8 mouse cellular contexts compared by ENCODE assay signal in genomic region chr16:91688619-91689334, GRCm38 (mm10). TPM values are rescaled to one million over a fixed set of nuclear protein-coding genes. Genes with fewer than 3 reads are reported as not detected.
DNase-seq lines count a peak whose midpoint lies in the region; ATAC-seq and TF ChIP-seq lines count a peak whose summit lies in the region.

Donson (minus strand) TSS chr16:91688770.

- peak; percentile 97 for DNase-seq in gastrocnemius, adult 2 months
- DNase-seq in hindbrain, postnatal 0 days (ENCODE audit: low spot score) = peak; percentile 97
- peak; percentile 94 to 95 for DNase-seq in left cerebral cortex, adult 2 months (ENCODE audit: extremely low spot score in 1 of 2, low spot score in 2 of 2)
- DNase-seq in retina, postnatal 7 days (ENCODE audit: low read depth, low spot score) = peak; percentile 89
- DNase-seq in urinary bladder, adult 18-20 months (ENCODE audit: low spot score in 2 of 2) = peak; percentile 88 to 92

- H3K79me2 ChIP-seq in macrophage (ENCODE audit: inconsistent target) = no peaks in the 10 kb centered on the region; the same call in 1 of the 2 replicates

- H3K4me1 ChIP-seq in hindbrain, postnatal 0 days (ENCODE audit: insufficient read depth, low read length) = no peaks in the 10 kb centered on the region

- H3K4me2 ChIP-seq in hindbrain, postnatal 0 days (ENCODE audit: low read depth, low read length) = peak within 1 kb of the TSS; percentile 87

- peak within 1 kb of the TSS; percentile 87 for H3K27ac ChIP-seq in gastrocnemius, adult 2 months
- peak within 1 kb of the TSS; percentile 88 for H3K27ac ChIP-seq in hindbrain, postnatal 0 days
- H3K27ac ChIP-seq in left cerebral cortex, adult 2 months = peak within 1 kb of the TSS; percentile 78
- 0 out of 2 replicates have a peak within 1 kb of the TSS, but pooled peaks have one; percentile 12 for H3K27ac ChIP-seq in macrophage

- peak; percentile 59 for ATAC-seq in activated CD4-positive, CD25-positive, alpha-beta regulatory T cell, adult 4 months
- ATAC-seq in common myeloid progenitor, adult 5-6 weeks (replicated peaks; ENCODE audit: low read depth, poor library complexity, severe bottlenecking) = peak; percentile 76
- peak; percentile 99 for ATAC-seq in hindbrain, postnatal 0 days

- H3K27me3 ChIP-seq in hindbrain, postnatal 0 days (ENCODE audit: insufficient read depth, low read length) = no peaks in the 10 kb centered on the region

- WGBS in hindbrain, postnatal 0 days = under 1% methylated on average over 45 of the region's 71 CpGs
- WGBS in macrophage (ENCODE audit: missing documents) = under 1% methylated on average over 65 of the region's 71 CpGs

- intact Hi-C loops in gastrocnemius, adult 2 months (cut with DNase I) = loop anchor here (5.0 kb wide), 1 partner anchor 41 kb away; the partner anchor contains the start of genes Gart and Son
- intact Hi-C loops in left cerebral cortex, adult 2 months (cut with DNase I) = loop anchor here (5.0 kb wide), 1 partner anchor 36 kb away; no protein-coding TSS in a partner anchor

- no peaks in the 10 kb centered on the region for H3K9me3 ChIP-seq in hindbrain, postnatal 0 days (ENCODE audit: low read length)

- H3K9ac ChIP-seq in hindbrain, postnatal 0 days (replicated peaks; ENCODE audit: low read length) = peak within 1 kb of the TSS; percentile 90

- H3K36me3 ChIP-seq in hindbrain, postnatal 0 days (ENCODE audit: insufficient read depth, low read length) = peaks cover 31% of the 10 kb centered on the region
- peaks cover 4% of the 10 kb centered on the region; the same call in 1 of the 2 replicates for H3K36me3 ChIP-seq in macrophage (ENCODE audit: inconsistent target)

- TF ChIP-seq CTCF in gastrocnemius, adult 2 months (IDR thresholded peaks at IDR 0.05) = no peak
- no peak for TF ChIP-seq CTCF in hindbrain, postnatal 0 days (IDR thresholded peaks at IDR 0.05; ENCODE audit: low read depth)
- TF ChIP-seq CTCF in left cerebral cortex, adult 2 months (IDR thresholded peaks at IDR 0.05) = no peak

- H3K4me3 ChIP-seq in gastrocnemius, adult 2 months = peak within 1 kb of the TSS; percentile 89
- peak within 1 kb of the TSS; percentile 93 for H3K4me3 ChIP-seq in hindbrain, postnatal 0 days (ENCODE audit: low read length)
- H3K4me3 ChIP-seq in left cerebral cortex, adult 2 months = peak within 1 kb of the TSS; percentile 72
- peak within 1 kb of the TSS; percentile 41 for H3K4me3 ChIP-seq in macrophage (ENCODE audit: inconsistent target)

RNA-seq across cellular contexts. Expression of gene Donson, which starts in this region (rescaled TPM):
- 10 to 100 TPM; 12.0 to 27.2 TPM for polyA plus RNA-seq in activated CD4-positive, CD25-positive, alpha-beta regulatory T cell, adult 4 months (2017; shearing (Covaris generic))
- total RNA-seq in common myeloid progenitor, adult 5-6 weeks (2017) = 28.7 and 70.0 TPM in 2 replicates
- 1 to 10 TPM in 1 of 2 experiments, under 1 TPM in 1; 0.92 to 1.6 TPM for total RNA-seq in gastrocnemius, adult 2 months (2021)
- total RNA-seq in hindbrain, postnatal 0 days (2014; rRNA removed) = 20.4 and 24.2 TPM in 2 replicates
- 15.3 and 15.7 TPM in 2 replicates for polyA plus RNA-seq in hindbrain, postnatal 0 days (2015; fragmentation: Nextera tagmentation; extraction: Ambion mirVana)
- 10 to 100 TPM; 23.8 to 28.9 TPM for total RNA-seq in left cerebral cortex, adult 2 months (2021)
- 10 to 100 TPM in 25 of 26 experiments, 1 to 10 TPM in 1; 9.4 to 66.4 (median 28.6) TPM for total RNA-seq in macrophage (2018; cell fraction: chromatin; rRNA removed)
- total RNA-seq in macrophage (2018; cell fraction: cytosol; rRNA removed) = 1 to 10 TPM; 2.9 to 7.8 (median 4.6) TPM
- total RNA-seq in macrophage (2018; cell fraction: nucleus; rRNA removed) = 10 to 100 TPM in 25 of 26 experiments, 1 to 10 TPM in 1; 9.2 to 45.4 (median 20.3) TPM
- 4.9 to 12.7 TPM (median 6.0 TPM) in 3 replicates for polyA plus RNA-seq in macrophage (2018)

Comparison
In these comparisons a context has a peak if more than half of its experiments do, and no peak if none do; other contexts are left out.
1. Peak in every context shown above with its lines: DNase-seq, ATAC-seq, H3K4me3 ChIP-seq and H3K27ac ChIP-seq.
2. H3K27ac ChIP-seq: peak in every context shown above with its lines; median percentile 88 in hindbrain, postnatal 0 days; 87 in gastrocnemius, adult 2 months; 78 in left cerebral cortex, adult 2 months; 12 in macrophage.
3. H3K4me3 ChIP-seq: peak in every context shown above with its lines; median percentile 93 in hindbrain, postnatal 0 days; 89 in gastrocnemius, adult 2 months; 72 in left cerebral cortex, adult 2 months; 41 in macrophage.